Mouse (Mus musculus): ENCODE results near the gene Gm20708. TPM values are rescaled to one million over a fixed set of nuclear protein-coding genes. Genes with fewer than 3 reads are reported as not detected.
A peak's percentile ranks its signal among the peaks of the same experiment; 100 is the strongest.
"Not testable (repeated sequence)": the region's sequence is repeated elsewhere in the genome, so short reads cannot be mapped to it uniquely, and the experiment has no call there.

Gene Gm20708
- total RNA-seq, 2 experiments from 2014 or later: 0.98 to 2.3 TPM

GRCm38 (mm10) chr11:117780199-117780515 is 29.3 kb upstream of the Gm20708 start:
- no peak for DNase-seq
- intact Hi-C loops (cut with DNase I): no loop called here

GRCm38 (mm10) chr11:117780582-117781111 is 28.8 kb upstream of the Gm20708 start:
- intact Hi-C loops (cut with DNase I): no loop called here
- DNase-seq: peak; percentile 84 to 85

GRCm38 (mm10) chr11:117781199-117781821 is 28.2 kb upstream of the Gm20708 start:
- intact Hi-C loops (cut with DNase I): no loop called here
- DNase-seq: peak; percentile 71 to 73

GRCm38 (mm10) chr11:117781993-117782704 is 27.3 kb upstream of the Gm20708 start, which contains the start of the genes Tmc8 and Tmc6:
TSS of gene Tmc8 (plus strand) at chr11:117782076.
TSS of gene Tmc6 (minus strand) at chr11:117782198.
- DNase-seq: peak; percentile 60 to 68
- intact Hi-C loops (cut with DNase I): no loop called here

- DNase-seq: no peak
- intact Hi-C loops (cut with DNase I): no loop called here
Observed at GRCm38 (mm10) chr11:117782705-117783034, 26.8 kb upstream of the Gm20708 start.

GRCm38 (mm10) chr11:117783089-117783488 is 26.4 kb upstream of the Gm20708 start:
- DNase-seq: peak; percentile 67 to 78
- intact Hi-C loops (cut with DNase I): no loop called here

GRCm38 (mm10) chr11:117783683-117784309 is 25.7 kb upstream of the Gm20708 start:
- intact Hi-C loops (cut with DNase I): no loop called here
- peak; percentile 35 to 39 for DNase-seq

GRCm38 (mm10) chr11:117786294-117786693 is 23.2 kb upstream of the Gm20708 start:
- intact Hi-C loops (cut with DNase I): loop anchor here (2.0 to 5.0 kb wide), 2 partner anchors 75 to 399 kb away; no protein-coding TSS in a partner anchor
- DNase-seq: peak; percentile 60 to 72

GRCm38 (mm10) chr11:117788481-117788880 is 21.0 kb upstream of the Gm20708 start:
- intact Hi-C loops (cut with DNase I): loop anchor here (5.0 kb wide), 1 partner anchor 401 kb away; no protein-coding TSS in a partner anchor

GRCm38 (mm10) chr11:117790286-117790685 is 19.2 kb upstream of the Gm20708 start:
- intact Hi-C loops (cut with DNase I): loop anchor here (1.0 kb wide), 1 partner anchor 34 kb away; no protein-coding TSS in a partner anchor
- peak; percentile 80 to 84 for DNase-seq

More at GRCm38 (mm10) chr11:117788481-117788880, 21.0 kb upstream of the Gm20708 start:
- not testable (repeated sequence) for DNase-seq

GRCm38 (mm10) chr11:117790703-117791440 is 18.6 kb upstream of the Gm20708 start:
- no peak for DNase-seq
- intact Hi-C loops (cut with DNase I): loop anchor here (1.0 kb wide), 1 partner anchor 33 kb away; no protein-coding TSS in a partner anchor

GRCm38 (mm10) chr11:117791441-117791761 is 18.1 kb upstream of the Gm20708 start:
- no peak for DNase-seq
- intact Hi-C loops (cut with DNase I): no loop called here

GRCm38 (mm10) chr11:117792281-117792888 is 17.1 kb upstream of the Gm20708 start:
- DNase-seq: no peak
- intact Hi-C loops (cut with DNase I): no loop called here

- intact Hi-C loops (cut with DNase I): no loop called here
Observed at GRCm38 (mm10) chr11:117794035-117794551, 15.4 kb upstream of the Gm20708 start.

GRCm38 (mm10) chr11:117796954-117797353 is 12.5 kb upstream of the Gm20708 start:
- DNase-seq: no peak
- intact Hi-C loops (cut with DNase I): no loop called here

More at GRCm38 (mm10) chr11:117794035-117794551, 15.4 kb upstream of the Gm20708 start:
- no peak for DNase-seq

GRCm38 (mm10) chr11:117797511-117798159 is 11.8 kb upstream of the Gm20708 start, which contains the start of gene 6030468B19Rik:
TSS of gene 6030468B19Rik (plus strand) at chr11:117797660.
- no peak for DNase-seq
- intact Hi-C loops (cut with DNase I): no loop called here

- intact Hi-C loops (cut with DNase I): no loop called here
- DNase-seq: no peak
Observed at GRCm38 (mm10) chr11:117798160-117798541, 11.3 kb upstream of the Gm20708 start.

GRCm38 (mm10) chr11:117799174-117799573 is 10.3 kb upstream of the Gm20708 start:
- intact Hi-C loops (cut with DNase I): no loop called here
- DNase-seq: no peak

GRCm38 (mm10) chr11:117800038-117800437 is 9.4 kb upstream of the Gm20708 start:
- intact Hi-C loops (cut with DNase I): no loop called here
- no peak for DNase-seq
